Mouse (Mus musculus): ENCODE data around the gene Abhd12b.

The Abhd12b gene

DNA sequence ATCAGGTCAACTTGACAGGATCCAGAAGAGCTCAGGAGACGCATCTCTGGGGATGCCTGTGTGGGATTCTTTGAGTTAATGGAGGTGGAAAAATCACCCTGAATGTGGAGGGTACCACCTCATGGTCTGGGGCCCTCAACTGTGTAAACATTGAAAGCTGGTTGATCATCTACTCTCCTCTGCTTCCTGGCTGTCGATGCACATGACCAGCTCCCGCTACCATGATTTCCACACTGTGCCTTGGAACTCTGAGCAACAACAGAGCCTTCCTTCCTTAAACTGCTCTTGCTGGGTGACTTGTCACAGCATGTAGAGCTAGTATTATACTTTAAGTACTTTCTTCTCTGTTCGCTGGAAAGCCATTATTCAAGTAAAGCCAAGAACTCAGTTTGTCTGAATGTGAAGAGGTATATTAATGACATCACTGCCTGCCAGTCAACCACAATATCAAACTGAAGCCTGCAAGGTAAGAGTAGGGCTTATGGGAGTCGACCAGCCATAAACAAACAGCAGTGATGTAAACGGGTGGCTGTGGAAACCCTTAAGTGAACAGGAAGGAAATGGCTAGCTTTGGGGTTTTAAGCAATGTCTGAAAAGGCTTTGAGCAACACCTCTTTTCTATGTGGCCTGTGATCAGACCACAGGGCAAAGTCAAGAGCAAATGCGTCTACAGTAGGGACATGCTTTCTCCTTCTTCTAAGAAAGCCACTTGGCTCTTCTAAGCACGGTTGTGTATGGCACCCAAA is 65.0 kb downstream of the Abhd12b start:
- no peak for TF ChIP-seq GATA4 (IDR thresholded peaks at IDR 0.05; ENCODE audit: insufficient replicate concordance, low read length)

DNA sequence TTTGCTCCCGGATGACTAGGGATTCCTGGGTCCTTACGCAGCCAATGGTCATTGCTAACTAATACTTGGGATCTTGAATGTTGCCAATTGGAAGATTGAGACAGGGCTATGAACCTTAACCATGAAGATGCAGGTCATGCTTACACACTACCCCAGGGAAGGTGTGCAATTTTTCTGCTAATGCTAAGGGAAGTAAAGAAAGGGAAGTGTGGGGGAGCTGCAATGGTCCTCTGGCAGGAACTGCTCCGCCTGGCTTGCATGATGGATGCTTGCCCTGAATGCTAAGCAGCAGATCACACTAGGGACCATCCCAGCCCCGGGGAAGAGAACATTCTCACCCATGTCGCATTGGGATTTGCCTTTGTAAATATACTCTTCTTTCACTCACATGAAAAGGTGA is 67.5 kb downstream of the Abhd12b start:
- TF ChIP-seq GATA4 (IDR thresholded peaks at IDR 0.05; ENCODE audit: insufficient replicate concordance, low read length), result no peak

DNA sequence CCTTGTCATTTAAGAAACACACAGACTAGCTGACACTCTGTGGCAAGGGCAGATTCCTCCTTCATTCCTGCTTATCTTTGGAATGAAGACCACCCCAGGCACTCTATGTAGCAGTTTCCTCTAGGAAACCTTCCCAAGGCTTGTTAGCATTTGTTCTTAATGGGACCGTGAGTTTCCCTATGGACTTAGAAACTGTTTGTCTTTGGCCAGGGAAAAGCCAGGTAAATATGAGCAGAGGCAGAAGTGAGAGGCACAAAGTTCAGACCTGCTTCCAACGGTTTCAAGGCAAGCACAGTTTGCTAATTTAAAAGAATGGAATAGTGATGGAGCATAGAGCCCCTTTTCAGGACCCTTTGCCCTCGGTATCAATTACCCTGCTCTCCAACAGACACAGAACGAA is 69.4 kb downstream of the Abhd12b start:
- no peak for TF ChIP-seq GATA4 (IDR thresholded peaks at IDR 0.05; ENCODE audit: insufficient replicate concordance, low read length)

DNA sequence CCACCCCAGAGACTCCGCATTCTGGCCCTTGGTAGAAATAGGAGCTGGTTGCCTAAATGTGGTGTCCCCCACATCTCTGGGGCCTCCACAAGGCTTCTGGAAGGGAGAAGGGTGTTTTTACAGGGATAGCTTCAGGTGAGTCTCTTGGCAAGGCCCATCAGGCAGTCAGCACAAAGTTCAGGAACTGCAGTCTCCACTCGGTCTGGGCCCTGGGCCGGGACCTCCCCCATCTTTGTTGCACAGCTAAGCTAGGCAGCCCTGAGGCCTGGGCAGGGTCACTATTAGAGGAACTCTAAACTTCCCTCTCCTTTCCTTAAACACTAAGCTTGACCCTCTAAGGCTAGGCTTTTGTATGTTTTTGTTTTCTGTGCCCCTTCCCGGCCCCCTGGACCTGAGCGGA is 72.7 kb downstream of the Abhd12b start:
- no peak for TF ChIP-seq GATA4 (IDR thresholded peaks at IDR 0.05; ENCODE audit: insufficient replicate concordance, low read length)

DNA sequence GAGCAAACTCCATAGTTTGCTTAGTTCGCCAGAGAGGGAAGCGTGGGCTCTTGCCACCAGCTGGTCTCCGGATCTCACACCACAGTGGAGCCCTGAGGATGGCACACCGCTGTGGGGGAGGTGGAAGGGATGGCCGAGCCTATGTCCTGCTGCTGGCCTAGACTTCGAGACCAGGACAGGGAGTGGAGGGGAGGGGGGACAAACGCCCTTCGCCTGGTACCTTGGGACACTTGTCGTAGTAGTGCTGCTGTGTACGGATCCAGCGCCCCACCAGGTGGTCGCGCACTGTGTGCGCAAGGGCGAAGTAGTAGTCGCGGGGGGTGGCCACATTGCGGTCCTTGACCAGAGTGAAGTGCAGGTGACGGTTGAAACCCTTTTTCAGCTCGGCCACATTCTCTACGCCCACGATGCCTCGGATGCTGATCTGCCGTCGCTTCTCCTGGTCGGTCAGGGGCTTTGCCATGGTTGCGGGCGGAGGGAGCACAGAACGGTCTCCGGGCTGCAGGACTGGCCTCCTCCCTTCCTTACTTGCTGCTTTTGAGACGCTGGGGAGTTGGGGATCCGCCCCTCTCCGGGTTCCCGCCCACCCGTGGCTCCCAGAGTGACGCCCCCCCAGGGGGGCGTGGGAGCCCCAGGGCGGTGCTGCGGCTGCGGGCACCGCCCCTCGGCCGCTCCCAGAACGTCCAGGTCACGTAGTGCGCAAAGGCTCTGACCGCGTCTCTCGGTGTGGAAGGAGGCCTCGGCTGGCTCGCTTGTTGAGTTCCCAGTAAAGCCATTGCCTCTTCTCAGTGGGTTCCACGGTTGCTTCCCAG is 73.4 kb downstream of the Abhd12b start:
- no peak for TF ChIP-seq GATA4 (IDR thresholded peaks at IDR 0.05; ENCODE audit: insufficient replicate concordance, low read length)

DNA sequence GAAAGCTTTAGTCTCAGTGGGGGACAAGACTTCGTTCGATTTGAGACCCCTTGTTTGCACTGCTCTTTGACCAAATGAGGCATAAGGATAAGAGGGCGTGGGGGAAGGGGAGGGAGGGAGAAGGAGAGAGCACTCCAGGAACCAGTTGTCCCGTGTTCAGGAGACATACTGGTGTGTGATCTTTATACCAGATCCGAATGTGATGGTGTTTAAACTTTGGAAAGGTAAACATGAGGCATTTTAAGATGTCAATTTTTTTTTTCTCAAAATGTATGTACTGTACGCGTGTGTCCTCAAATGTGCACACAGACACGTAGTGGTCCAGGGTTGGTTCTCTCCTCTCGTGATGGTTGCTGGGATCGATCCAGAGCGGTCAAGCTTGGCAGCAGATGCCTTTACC is 74.2 kb downstream of the Abhd12b start:
- TF ChIP-seq GATA4 (IDR thresholded peaks at IDR 0.05; ENCODE audit: insufficient replicate concordance, low read length), result no peak

DNA sequence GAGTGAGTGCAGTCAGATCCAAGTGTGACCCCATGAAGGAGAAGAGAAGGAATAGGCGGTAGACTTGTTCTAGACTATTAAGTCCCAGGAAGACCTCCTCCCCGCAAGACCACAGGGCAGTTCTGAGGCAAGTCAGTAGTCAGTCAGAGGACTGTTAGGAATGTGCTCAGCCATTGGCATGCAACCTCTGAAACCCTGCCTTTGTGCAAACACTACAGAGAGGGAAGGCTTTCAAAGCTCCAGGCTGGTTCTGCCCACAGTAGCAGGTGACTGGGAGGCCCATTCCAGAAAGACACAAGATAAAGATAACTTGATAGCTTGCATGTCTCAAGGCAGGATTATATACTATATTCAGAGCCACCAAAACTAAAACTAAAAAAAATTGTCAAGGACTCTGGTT is 77.4 kb downstream of the Abhd12b start, which contains the start of gene Pygl:
TSS of gene Pygl (minus strand) at position 195 of the 400 bp plus-strand sequence.
- TF ChIP-seq GATA4 (IDR thresholded peaks at IDR 0.05; ENCODE audit: insufficient replicate concordance, low read length), result no peak

DNA sequence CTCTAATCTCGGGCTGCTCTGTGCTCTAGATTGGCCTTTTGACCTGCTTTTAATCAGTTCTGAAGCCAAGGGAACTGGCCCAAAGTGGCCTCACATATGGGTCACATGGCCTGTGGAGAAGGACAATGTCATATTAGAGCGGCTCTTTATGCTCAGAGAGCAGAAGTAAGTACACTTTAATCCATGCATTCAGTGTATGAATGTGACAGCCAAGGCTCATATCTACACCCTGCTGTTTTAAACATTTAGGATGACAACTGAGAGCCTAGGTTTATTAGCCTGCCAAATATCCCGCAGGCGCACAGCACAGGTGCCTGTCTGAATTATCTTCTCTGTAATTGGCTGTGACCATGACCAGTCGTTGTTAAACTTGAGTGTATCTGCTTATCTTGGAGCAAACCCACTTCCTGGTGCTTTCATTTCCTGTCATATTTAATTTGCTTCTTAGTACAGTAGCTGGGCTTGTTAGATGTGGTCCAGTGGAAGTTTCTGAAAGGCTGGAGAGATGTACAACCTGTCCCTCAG is 78.1 kb downstream of the Abhd12b start:
- TF ChIP-seq GATA4 (IDR thresholded peaks at IDR 0.05; ENCODE audit: insufficient replicate concordance, low read length), result peak; percentile 59; the same call in 1 of the 2 replicates
